ENCODE assay signal across 22 mouse cellular contexts in the genomic region with DNA sequence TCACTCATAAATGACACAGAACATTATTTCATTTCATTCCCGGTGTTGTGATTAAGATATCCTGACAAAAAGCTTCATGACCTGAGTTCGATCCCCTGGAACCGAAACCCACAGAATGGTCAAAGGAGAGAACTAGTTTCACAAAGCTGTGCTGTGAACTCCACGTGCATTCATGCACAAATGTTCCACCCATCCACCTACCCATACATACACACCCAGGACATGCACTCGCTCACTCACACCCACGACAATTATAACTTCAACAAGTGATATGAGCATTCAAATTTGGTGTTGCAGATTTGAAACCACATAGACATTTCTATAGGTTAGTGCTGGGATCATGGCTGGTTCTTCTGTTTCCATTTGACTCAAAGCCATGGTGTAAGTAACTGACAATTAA.
A peak's percentile ranks its signal among the peaks of the same experiment; 100 is the strongest.
DNase-seq lines count a peak whose midpoint lies in the region; ATAC-seq and TF ChIP-seq lines count a peak whose summit lies in the region.
"Had no signal": no experiment of that assay in that cellular context is flagged by ENCODE, and none has a peak within 500 bp of the region (broad histone marks: within the 10 kb centered on the region; RNA-seq: fewer than 3 reads in every experiment).

No protein-coding gene starts in this region.

- H3K27me3 ChIP-seq in CH12.LX (replicated peaks), result no peaks in the 10 kb centered on the region
- no peaks in the 10 kb centered on the region for H3K27me3 ChIP-seq in forebrain, embryonic 15.5 days
- H3K27me3 ChIP-seq: forebrain, embryonic 13.5 days; hindbrain, embryonic 12.5 days; hindbrain, embryonic 15.5 days had no signal

- H3K4me2 ChIP-seq in CH12.LX (ENCODE audit: insufficient read depth, low read depth, poor library complexity, severe bottlenecking), result peak overlapping the region; percentile 31; the same call in 1 of the 2 replicates
- no peak overlapping the region for H3K4me2 ChIP-seq in forebrain, embryonic 15.5 days (replicated peaks)
- H3K4me2 ChIP-seq: forebrain, embryonic 13.5 days; heart, embryonic 11.5 days; hindbrain, embryonic 12.5 days; hindbrain, embryonic 15.5 days had no signal

- TF ChIP-seq RAD21 in CH12.LX (IDR thresholded peaks at IDR 0.05; ENCODE audit: low read depth, low read length), result no peak

- no peaks in the 10 kb centered on the region for H3K79me2 ChIP-seq in CH12.LX (replicated peaks; ENCODE audit: control insufficient read depth, extremely low read depth, insufficient read depth, poor library complexity, severe bottlenecking)

- no peak overlapping the region for H3K9ac ChIP-seq in CH12.LX (ENCODE audit: insufficient read depth, low read depth)
- no peak overlapping the region for H3K9ac ChIP-seq in forebrain, embryonic 15.5 days (replicated peaks)
- H3K9ac ChIP-seq: forebrain, embryonic 13.5 days; forebrain, postnatal 0 days; hindbrain, embryonic 12.5 days; hindbrain, embryonic 15.5 days had no signal

- no peak overlapping the region for H3K27ac ChIP-seq in CH12.LX (ENCODE audit: insufficient read depth, low read depth)
- no peak overlapping the region for H3K27ac ChIP-seq in forebrain, embryonic 15.5 days (replicated peaks)
- H3K27ac ChIP-seq: forebrain, embryonic 10.5 days; forebrain, embryonic 13.5 days; gastrocnemius, adult 2 months; hindbrain, embryonic 12.5 days; hindbrain, embryonic 15.5 days had no signal

- WGBS in forebrain, embryonic 15.5 days, result 97% methylated on average over 6 of the region's 6 CpGs

- peak; percentile 25; the same call in 1 of the 2 replicates for ATAC-seq in neutrophil, adult 5-6 weeks (ENCODE audit: extremely low read depth, insufficient number of reproducible peaks, low FRiP score, poor library complexity, severe bottlenecking)
- ATAC-seq in forebrain, embryonic 15.5 days (replicated peaks), result no peak
- ATAC-seq: activated CD4-positive, CD25-positive, alpha-beta regulatory T cell, adult 4 months; forebrain, embryonic 13.5 days; forebrain, postnatal 0 days; intestine, embryonic 16.5 days had no signal

- H3K4me1 ChIP-seq in CH12.LX (ENCODE audit: control insufficient read depth in 1 of 2, insufficient read depth in 2 of 2), result peaks cover 14 to 29% of the 10 kb centered on the region in 2 experiments
- no peaks in the 10 kb centered on the region for H3K4me1 ChIP-seq in forebrain, embryonic 15.5 days
- H3K4me1 ChIP-seq: hindbrain, embryonic 15.5 days had no signal

- no peak overlapping the region for H3K4me3 ChIP-seq in CH12.LX (replicated peaks in 1 of 3; ENCODE audit: low read depth in 2 of 3, low read length in 2 of 3, poor library complexity in 1 of 3)
- no peak overlapping the region for H3K4me3 ChIP-seq in forebrain, embryonic 15.5 days
- H3K4me3 ChIP-seq: forebrain, embryonic 10.5 days; forebrain, embryonic 13.5 days; gastrocnemius, adult 2 months; hindbrain, embryonic 12.5 days; hindbrain, embryonic 15.5 days had no signal

- in situ Hi-C loops in CH12.LX (cut with MboI; ENCODE audit: low pct_ligation_motif_present, low pct_unique_long_range_greater_than_20kb, low sequenced_read_pairs), result no loop called here

- no peak; the same call in 1 of the 2 replicates for TF ChIP-seq EP300 in CH12.LX (IDR thresholded peaks at IDR 0.05; ENCODE audit: low read length)

- dilution Hi-C loops in CH12.LX (cut with MboI; ENCODE audit: extremely low pct_ligation_motif_present, extremely low pct_unique_long_range_greater_than_20kb, low sequenced_read_pairs), result no loop called here

- peak; percentile 32 for DNase-seq in CD4-positive, CD25-positive, alpha-beta regulatory T cell, adult 2 months (ENCODE audit: low read depth, low spot score)
- DNase-seq in CH12.LX (ENCODE audit: extremely low read depth), result no peak
- DNase-seq in adrenal gland, postnatal 36 days, result no peak
- no peak for DNase-seq in urinary bladder, postnatal 4 days (ENCODE audit: low spot score in 2 of 2)
- DNase-seq: adrenal gland, adult 8-10 months; adrenal gland, postnatal 25 days; cerebellum, adult 18-20 months; cerebellum, adult 9-10 months; cerebellum, postnatal 14 days; forebrain, postnatal 0 days; gastrocnemius, adult 2 months; gastrocnemius, postnatal 14 days; heart, adult 11 months had no signal

- TF ChIP-seq POLR2A in CH12.LX (IDR thresholded peaks at IDR 0.05; ENCODE audit: low read depth, low read length), result no peak

- H3K36me3 ChIP-seq in CH12.LX (replicated peaks in 1 of 2; ENCODE audit: control insufficient read depth in 1 of 2, insufficient read depth in 1 of 2, low read length in 1 of 2), result no peaks in the 10 kb centered on the region
- no peaks in the 10 kb centered on the region for H3K36me3 ChIP-seq in forebrain, embryonic 15.5 days
- H3K36me3 ChIP-seq: hindbrain, embryonic 12.5 days; hindbrain, embryonic 15.5 days had no signal

- no peak for TF ChIP-seq CTCF in CH12.LX (conservative IDR thresholded peaks at IDR 0.05 in 1 of 2, IDR thresholded peaks at IDR 0.05 in 1 of 2; ENCODE audit: low read depth in 2 of 2, low read length in 2 of 2)

- H3K9me3 ChIP-seq in CH12.LX (replicated peaks; ENCODE audit: low read length), result no peaks in the 10 kb centered on the region
- H3K9me3 ChIP-seq in forebrain, embryonic 15.5 days, result no peaks in the 10 kb centered on the region
- H3K9me3 ChIP-seq: forebrain, embryonic 10.5 days; forebrain, embryonic 13.5 days; hindbrain, embryonic 12.5 days; hindbrain, embryonic 15.5 days had no signal

TF ChIP-seq in CH12.LX, 34 proteins besides CTCF, POLR2A, EP300 and RAD21:
- TF ChIP-seq BHLHE40 (IDR thresholded peaks at IDR 0.05; ENCODE audit: low read depth, low read length) (peak; percentile 59), MEF2A (IDR thresholded peaks at IDR 0.05; ENCODE audit: borderline replicate concordance, low read depth, low read length) (no peak)
